Mouse (Mus musculus) liver, embryonic 14.5 days (tissue): ENCODE data around the gene Herpud1. TPM values are rescaled to one million over a fixed set of nuclear protein-coding genes. Genes with fewer than 3 reads are reported as not detected.
A peak's percentile ranks its signal among the peaks of the same experiment; 100 is the strongest.

ENCODE experiments used
- ATAC-seq: fragments of 200-750 bp; cut with Nextera tagmentation; 2 replicates; pipeline ENCODE4 v1.8.0; 2017; ENCODE audit warnings: moderate number of reproducible peaks, mild to moderate bottlenecking, moderate library complexity; ENCODE audit not compliant: insufficient read depth
- DNase-seq, 3 experiments: peaks; one replicate each; pipeline ENCODE4 v3.0.0-alpha.2; 2012 to 2013; ENCODE audit warnings: low read depth in 3 of 3, low spot score in 3 of 3
- H3K27ac ChIP-seq: fragments of 300-500 bp; sonication (generic); 2 replicates; pipeline ENCODE4 v1.5.1; 2014; ENCODE audit warnings: moderate library complexity, mild to moderate bottlenecking, control low read depth, inconsistent platforms
- H3K27me3 ChIP-seq: fragments of 300-500 bp; sonication (generic); 2 replicates; pipeline ENCODE4 v1.6.1; 2014; ENCODE audit warnings: mild to moderate bottlenecking, low read length, moderate library complexity; ENCODE audit not compliant: control insufficient read depth, insufficient read depth
- H3K36me3 ChIP-seq: fragments of 300-500 bp; sonication (generic); replicated peaks from 2 replicates; pipeline ENCODE4 v1.6.1; 2014; ENCODE audit warnings: low read depth; ENCODE audit not compliant: control insufficient read depth, insufficient read depth
- H3K4me1 ChIP-seq, 2 experiments: fragments of 200-500 bp in 1 of 2; fragments of 300-500 bp in 1 of 2; sonication (generic) in 1 of 2; replicated peaks; 2 replicates each; pipeline ENCODE4 v1.6.1; 2012 to 2014; ENCODE audit warnings: antibody characterized with exemption in 1 of 2, inconsistent platforms in 1 of 2, low read length in 1 of 2; ENCODE audit not compliant: control insufficient read depth in 2 of 2, insufficient read depth in 2 of 2
- H3K4me2 ChIP-seq: fragments of 300-500 bp; sonication (generic); 2 replicates; pipeline ENCODE4 v1.6.1; 2014; ENCODE audit warnings: low read depth, mild to moderate bottlenecking, control low read depth, moderate library complexity
- H3K4me3 ChIP-seq, 2 experiments: fragments of 200-500 bp in 1 of 2; fragments of 300-500 bp in 1 of 2; sonication (generic) in 1 of 2; 2 replicates each; pipeline ENCODE4 v1.5.1; 2012 to 2014; ENCODE audit warnings: low read depth in 2 of 2, low read length in 2 of 2, mild to moderate bottlenecking in 2 of 2, control low read depth in 1 of 2, inconsistent platforms in 1 of 2, moderate library complexity in 1 of 2; ENCODE audit not compliant: insufficient read depth in 1 of 2
- H3K9ac ChIP-seq: fragments of 300-500 bp; sonication (generic); replicated peaks from 2 replicates; pipeline ENCODE4 v1.6.1; 2014; ENCODE audit warnings: mild to moderate bottlenecking, control low read depth, moderate library complexity
- H3K9me3 ChIP-seq: fragments of 300-500 bp; sonication (generic); 2 replicates; pipeline ENCODE4 v1.6.1; 2016; ENCODE audit warnings: low read length, mixed read lengths; ENCODE audit not compliant: control insufficient read depth
- CTCF ChIP-seq: IDR thresholded peaks from 2 replicates; pipeline ENCODE4 v1.5.1; 2016; ENCODE audit warnings: antibody characterized with exemption, low read depth, control low read depth
- EP300 ChIP-seq: IDR thresholded peaks from 2 replicates; pipeline ENCODE4 v1.6.1; 2016; ENCODE audit warnings: antibody characterized with exemption, low read depth
- WGBS: fragments of 180-500 bp; shearing (Covaris S2); extraction: QIAGEN DNeasy Blood & Tissue Kit; methylation state at CpG from one replicate; pipeline ENCODE4 v1.1.7; 2014; ENCODE audit not compliant: insufficient replicate concordance; 5-methylcytosine and 5-hydroxymethylcytosine counted together
- polyA plus RNA-seq, 2 experiments: library from polyadenylated mRNA; depleted of rRNA in 1 of 2; stranded (reverse) in 1 of 2; unstranded in 1 of 2; fragments of >200 nt; fragmentation: Nextera tagmentation in 1 of 2; extraction: Ambion mirVana in 1 of 2; gene quantifications; 2 replicates each; pipeline versions ENCODE4 v1.2.1 to v1.2.3; 2012 to 2014

Herpud1 gene
- polyA plus RNA-seq, 2 experiments: 46.7 to 86.5 TPM

DNA sequence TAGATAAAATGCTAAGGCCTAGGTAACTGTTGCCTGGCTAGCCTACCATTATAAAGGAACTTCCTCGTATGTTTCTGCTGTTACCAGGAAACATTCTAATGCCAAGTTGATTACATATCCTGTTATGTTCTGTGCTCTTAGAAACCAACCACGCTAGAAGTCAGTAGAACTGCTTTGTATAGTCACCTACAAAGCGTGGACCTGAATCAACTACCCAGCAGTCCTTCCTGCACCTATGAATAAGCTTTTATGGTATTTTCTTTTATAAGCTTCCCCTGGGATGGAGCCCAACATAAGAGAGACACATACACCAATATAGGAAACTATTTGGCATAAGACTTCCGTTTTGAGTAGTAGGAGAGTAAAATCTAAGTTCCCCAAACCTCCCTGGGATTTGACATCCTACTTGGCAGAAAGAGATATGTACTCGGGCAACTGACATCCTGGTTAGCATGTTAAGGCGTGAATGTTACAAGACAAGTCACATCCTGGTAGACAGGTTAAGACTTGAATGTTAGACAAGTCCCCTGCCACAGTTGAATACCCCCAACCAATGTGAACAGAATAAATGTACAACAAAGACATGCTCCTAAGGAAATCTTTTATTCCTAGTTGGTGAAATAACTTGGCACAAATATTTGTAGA, 13.2 kb upstream of the Herpud1 start:
- no peaks in the 10 kb centered on the region for H3K27me3 ChIP-seq
- TF ChIP-seq EP300: no peak
- TF ChIP-seq CTCF: no peak
- no peaks in the 10 kb centered on the region for H3K36me3 ChIP-seq
- H3K4me1 ChIP-seq: peaks cover 18 to 27% of the 10 kb centered on the region in 2 experiments
- H3K4me3 ChIP-seq: no peak overlapping the region
- WGBS: 38% methylated on average over 6 of the region's 6 CpGs
- no peak overlapping the region for H3K4me2 ChIP-seq
- no peak for ATAC-seq
- no peak for DNase-seq
- no peak overlapping the region for H3K27ac ChIP-seq
- H3K9me3 ChIP-seq: no peaks in the 10 kb centered on the region
- H3K9ac ChIP-seq: no peak overlapping the region

DNA sequence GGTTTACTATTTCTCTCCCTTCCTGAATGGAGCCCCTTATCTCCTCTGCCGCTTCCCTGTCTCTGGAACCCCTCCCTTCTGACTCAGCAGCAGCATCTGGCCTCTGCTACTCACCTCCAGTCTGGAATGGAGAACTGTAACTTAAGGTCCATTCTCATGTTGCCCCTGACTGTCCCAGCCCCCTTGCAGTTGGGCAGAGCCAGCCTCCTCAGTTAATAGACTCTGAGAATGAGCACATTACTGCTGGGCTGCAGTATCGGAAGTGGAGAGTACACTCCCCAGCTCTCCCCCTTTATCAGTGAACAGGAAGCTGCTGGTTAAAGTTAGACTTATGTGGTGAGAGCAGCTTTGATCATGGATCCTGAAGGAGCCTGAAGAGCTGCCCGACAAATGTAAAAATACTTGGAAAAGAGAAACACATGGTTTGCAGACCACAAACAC, 10.7 kb upstream of the Herpud1 start:
- peak in 1 of 3 experiments; percentile 47 for DNase-seq
- peak overlapping the region; percentile 15 to 17; a peak in 1 of 4 replicates for H3K4me3 ChIP-seq
- peak overlapping the region; percentile 76 for H3K27ac ChIP-seq
- H3K36me3 ChIP-seq: no peaks in the 10 kb centered on the region
- peak overlapping the region; percentile 63 for H3K4me2 ChIP-seq
- TF ChIP-seq EP300 (no peak), CTCF (no peak)
- peak; percentile 77 for ATAC-seq
- peak overlapping the region; percentile 62 for H3K9ac ChIP-seq
- peaks cover 18 to 31% of the 10 kb centered on the region in 2 experiments for H3K4me1 ChIP-seq
- no peaks in the 10 kb centered on the region for H3K27me3 ChIP-seq
- 5% methylated on average over 3 of the region's 3 CpGs for WGBS
- H3K9me3 ChIP-seq: no peaks in the 10 kb centered on the region

DNA sequence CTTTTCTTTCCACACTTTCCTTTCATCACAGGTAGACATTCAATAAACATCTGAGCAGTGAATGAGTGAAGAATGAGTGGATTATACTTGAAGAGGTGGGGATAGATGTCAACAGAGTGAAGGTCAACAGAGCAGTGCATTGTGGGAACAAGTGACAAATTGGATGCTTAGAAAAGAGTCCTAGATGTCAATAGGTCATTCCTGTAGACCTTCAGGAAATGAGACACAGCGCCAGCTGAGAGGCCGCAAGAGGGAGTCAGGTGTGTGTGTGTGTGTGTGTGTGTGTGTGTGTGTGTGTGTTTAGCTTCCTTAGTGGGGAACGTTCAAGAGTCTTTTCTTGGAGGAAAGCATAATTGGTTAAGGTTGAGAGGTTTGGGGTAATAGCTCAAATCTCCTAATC, 10.1 kb upstream of the Herpud1 start:
- TF ChIP-seq EP300 (no peak), CTCF (no peak)
- 69% methylated on average over 3 of the region's 3 CpGs for WGBS

GRCm38 (mm10) chr8:94376580-94376979, 9.7 kb upstream of the Herpud1 start:
- ATAC-seq (no peak), DNase-seq (no peak)
- H3K4me2 ChIP-seq: no peak overlapping the region
- 73% methylated on average over 2 of the region's 2 CpGs for WGBS
- peaks cover 18 to 31% of the 10 kb centered on the region in 2 experiments for H3K4me1 ChIP-seq
- H3K4me3 ChIP-seq: no peak overlapping the region
- TF ChIP-seq CTCF (no peak), EP300 (no peak)
- H3K27ac ChIP-seq: no peak overlapping the region; the same call in 1 of the 2 replicates
- H3K27me3 ChIP-seq: no peaks in the 10 kb centered on the region
- H3K9ac ChIP-seq: no peak overlapping the region
- no peaks in the 10 kb centered on the region for H3K9me3 ChIP-seq
- no peaks in the 10 kb centered on the region for H3K36me3 ChIP-seq

More for the DNA sequence above, 10.1 kb upstream of the Herpud1 start:
- Histone ChIP-seq H3K4me1 (peaks cover 18 to 31% of the 10 kb centered on the region in 2 experiments), H3K9ac (no peak overlapping the region), H3K36me3 (no peaks in the 10 kb centered on the region), H3K4me3 (no peak overlapping the region), H3K27ac (peak overlapping the region; percentile 76), H3K4me2 (peak overlapping the region; percentile 63), H3K9me3 (no peaks in the 10 kb centered on the region), H3K27me3 (no peaks in the 10 kb centered on the region)
- no peak for ATAC-seq
- DNase-seq: no peak

DNA sequence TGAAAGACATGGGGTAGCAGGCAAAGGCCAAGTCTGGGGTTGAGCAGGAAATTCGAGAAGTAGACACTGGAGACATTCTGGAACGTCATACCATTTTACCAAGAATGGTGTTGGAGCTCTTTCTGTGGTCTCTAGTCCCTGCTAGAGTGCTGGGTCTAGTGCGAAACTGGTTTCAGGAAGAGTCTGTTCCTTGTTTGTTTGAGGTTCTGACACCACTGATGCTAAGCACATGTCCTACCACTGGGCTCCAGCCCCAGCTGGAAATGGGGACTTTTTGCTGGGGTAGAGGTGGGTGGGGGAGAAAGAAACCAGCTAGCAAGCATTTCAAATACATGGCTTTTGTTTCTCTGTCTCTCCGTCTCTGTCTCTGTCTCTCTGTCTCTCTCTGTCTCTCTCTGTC, 9.2 kb upstream of the Herpud1 start:
- DNase-seq: no peak
- Histone ChIP-seq H3K4me3 (no peak overlapping the region), H3K27ac (no peak overlapping the region), H3K4me2 (no peak overlapping the region), H3K27me3 (no peaks in the 10 kb centered on the region), H3K9ac (no peak overlapping the region), H3K4me1 (peaks cover 18 to 31% of the 10 kb centered on the region in 2 experiments), H3K36me3 (no peaks in the 10 kb centered on the region), H3K9me3 (no peaks in the 10 kb centered on the region)
- 72% methylated on average over 4 of the region's 4 CpGs for WGBS
- TF ChIP-seq CTCF: no peak
- TF ChIP-seq EP300: no peak
- no peak for ATAC-seq
